Mouse (Mus musculus) liver, adult 2 months (tissue): ENCODE results near the gene Lpp.

Experiments used
- CTCF ChIP-seq: fragments of 200-500 bp; IDR thresholded peaks from 2 replicates; pipeline ENCODE4 v1.5.1; 2011; ENCODE audit warnings: low read depth, low read length, control low read depth
- POLR2A ChIP-seq: fragments of 200-500 bp; IDR thresholded peaks from 2 replicates; pipeline ENCODE4 v1.6.1; 2011; ENCODE audit warnings: low read length, control low read depth; ENCODE audit not compliant: insufficient read depth; ENCODE audit errors: extremely low read depth

GRCm38 (mm10) chr16:24413059-24413458, 19.8 kb downstream of the Lpp start:
- TF ChIP-seq CTCF (no peak), POLR2A (no peak)
